Mouse (Mus musculus): Measurements from ENCODE around the gene Car14. TPM values are rescaled to one million over a fixed set of nuclear protein-coding genes. Genes with fewer than 3 reads are reported as not detected.

Car14 gene
- polyA plus RNA-seq, 1 experiment from 2014 or later, result 7.6 TPM

DNA sequence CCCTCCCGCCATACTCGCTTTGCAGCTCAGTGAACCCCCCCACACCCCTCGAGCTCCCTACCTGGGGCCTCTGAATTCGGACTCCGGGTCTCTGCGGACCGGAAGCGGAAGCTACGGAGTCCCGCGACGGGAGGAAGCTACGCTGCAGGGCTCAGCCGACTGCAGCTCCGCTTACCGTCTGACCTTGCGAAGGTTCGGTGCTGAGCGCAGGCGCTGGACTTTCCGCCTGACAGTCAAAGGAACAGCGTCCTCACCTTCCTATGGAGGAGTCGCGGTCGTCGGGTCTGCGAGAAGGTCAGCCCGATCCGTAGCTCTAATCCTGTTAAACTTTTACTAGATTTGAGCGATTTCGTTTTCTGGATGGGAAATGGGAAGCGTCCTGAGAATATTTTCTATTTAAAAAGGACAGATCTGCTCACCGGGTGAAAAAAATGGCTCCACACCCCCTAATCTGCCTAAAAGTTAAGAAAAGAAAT lies 33.1 kb downstream of the Car14 start, which contains the start of gene Mrps21:
TSS of gene Mrps21 (minus strand) at position 128 of the 476 bp plus-strand sequence.
- Histone ChIP-seq H3K4me1 (ENCODE audit: control insufficient read depth, insufficient read depth, low read length) (peaks cover 14% of the 10 kb centered on the region), H3K4me2 (ENCODE audit: low read length) (peak within 1 kb of the TSS; percentile 83), H3K9ac (ENCODE audit: low read depth, low read length) (peak within 1 kb of the TSS; percentile 76), H3K27ac (ENCODE audit: low read length) (peak within 1 kb of the TSS; percentile 82), H3K4me3 (ENCODE audit: low read depth, low read length) (peak within 1 kb of the TSS; percentile 75), H3K9me3 (replicated peaks; ENCODE audit: control insufficient read depth, low read length, poor library complexity, severe bottlenecking) (no peaks in the 10 kb centered on the region), H3K27me3 (ENCODE audit: control insufficient read depth, insufficient read depth, low read depth, low read length) (no peaks in the 10 kb centered on the region), H3K36me3 (ENCODE audit: control insufficient read depth, insufficient read depth, low read length) (no peaks in the 10 kb centered on the region)
- peak; percentile 97 for ATAC-seq
- WGBS, result under 1% methylated on average over 33 of the region's 33 CpGs

DNA sequence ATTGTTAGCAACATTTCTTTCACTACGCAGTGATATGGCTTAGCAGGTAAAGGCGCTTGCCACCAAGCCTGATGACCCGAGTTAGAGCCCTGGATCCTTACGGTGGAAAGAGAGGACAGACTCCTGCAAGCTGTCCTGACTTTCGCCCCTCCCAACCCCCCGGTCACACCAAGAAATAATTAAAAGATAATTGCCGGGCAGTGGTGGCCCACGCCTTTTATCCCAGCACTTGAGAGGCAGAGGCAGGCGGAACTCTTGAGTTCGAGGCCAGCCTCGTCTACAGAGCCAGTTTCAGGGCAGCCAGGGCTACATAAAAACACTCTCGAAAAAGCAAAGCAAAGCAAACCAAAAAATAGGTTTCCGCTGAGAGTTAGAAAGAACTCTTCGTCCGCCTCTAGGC lies 33.5 kb downstream of the Car14 start:
- Histone ChIP-seq H3K27ac (ENCODE audit: low read length) (peak overlapping the region; percentile 82), H3K4me1 (ENCODE audit: control insufficient read depth, insufficient read depth, low read length) (peaks cover 14% of the 10 kb centered on the region), H3K4me2 (ENCODE audit: low read length) (peak overlapping the region; percentile 83), H3K27me3 (ENCODE audit: control insufficient read depth, insufficient read depth, low read depth, low read length) (no peaks in the 10 kb centered on the region), H3K9me3 (replicated peaks; ENCODE audit: control insufficient read depth, low read length, poor library complexity, severe bottlenecking) (no peaks in the 10 kb centered on the region), H3K36me3 (ENCODE audit: control insufficient read depth, insufficient read depth, low read length) (no peaks in the 10 kb centered on the region), H3K9ac (ENCODE audit: low read depth, low read length) (peak overlapping the region; percentile 76), H3K4me3 (ENCODE audit: low read depth, low read length) (peak overlapping the region; percentile 75)
- 6% methylated on average over 15 of the region's 15 CpGs for WGBS
- ATAC-seq, result peak; percentile 25; the same call in 1 of the 2 replicates

GRCm38 (mm10) chr3:95867408-95867807 lies 37.1 kb downstream of the Car14 start:
- 93% methylated on average over 2 of the region's 2 CpGs for WGBS
- H3K36me3 ChIP-seq (ENCODE audit: control insufficient read depth, insufficient read depth, low read length), result peaks cover 13% of the 10 kb centered on the region

GRCm38 (mm10) chr3:95866071-95866470 lies 38.4 kb downstream of the Car14 start:
- Histone ChIP-seq H3K4me2 (ENCODE audit: low read length) (no peak overlapping the region), H3K27ac (ENCODE audit: low read length) (no peak overlapping the region), H3K4me3 (ENCODE audit: low read depth, low read length) (no peak overlapping the region), H3K27me3 (ENCODE audit: control insufficient read depth, insufficient read depth, low read depth, low read length) (no peaks in the 10 kb centered on the region), H3K36me3 (ENCODE audit: control insufficient read depth, insufficient read depth, low read length) (peaks cover 13% of the 10 kb centered on the region), H3K4me1 (ENCODE audit: control insufficient read depth, insufficient read depth, low read length) (peaks cover 5% of the 10 kb centered on the region; the same call in 1 of the 2 replicates), H3K9me3 (replicated peaks; ENCODE audit: control insufficient read depth, low read length, poor library complexity, severe bottlenecking) (no peaks in the 10 kb centered on the region), H3K9ac (ENCODE audit: low read depth, low read length) (no peak overlapping the region)
- WGBS, result 94% methylated on average over 5 of the region's 5 CpGs
- ATAC-seq, result no peak

More at GRCm38 (mm10) chr3:95867408-95867807, 37.1 kb downstream of the Car14 start:
- H3K4me2 ChIP-seq (ENCODE audit: low read length), result no peak overlapping the region
- no peak for ATAC-seq
- no peaks in the 10 kb centered on the region for H3K27me3 ChIP-seq (ENCODE audit: control insufficient read depth, insufficient read depth, low read depth, low read length)
- no peak overlapping the region for H3K4me3 ChIP-seq (ENCODE audit: low read depth, low read length)
- H3K9ac ChIP-seq (ENCODE audit: low read depth, low read length), result no peak overlapping the region
- peaks cover 10% of the 10 kb centered on the region for H3K4me1 ChIP-seq (ENCODE audit: control insufficient read depth, insufficient read depth, low read length)
- H3K9me3 ChIP-seq (replicated peaks; ENCODE audit: control insufficient read depth, low read length, poor library complexity, severe bottlenecking), result no peaks in the 10 kb centered on the region
- no peak overlapping the region for H3K27ac ChIP-seq (ENCODE audit: low read length)

DNA sequence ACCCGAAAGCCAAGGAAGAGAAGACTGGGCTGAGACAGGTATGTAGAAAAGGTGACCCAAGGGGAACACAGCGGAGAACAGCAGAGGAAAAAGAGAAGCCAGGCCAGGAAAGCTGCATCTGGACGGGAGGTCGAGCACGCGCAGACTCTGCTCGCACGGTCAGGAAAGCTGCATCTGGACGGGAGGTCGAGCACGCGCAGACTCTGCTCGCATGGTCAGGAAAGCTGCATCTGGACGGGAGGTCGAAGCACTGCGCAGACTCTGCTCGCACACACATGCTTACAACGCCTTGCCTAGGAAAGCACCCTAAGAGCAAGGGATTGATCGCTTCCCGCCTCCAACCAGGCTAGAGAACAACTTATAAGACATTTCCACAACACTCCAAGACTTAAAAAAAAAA lies 38.9 kb downstream of the Car14 start:
- Histone ChIP-seq H3K4me3 (ENCODE audit: low read depth, low read length) (no peak overlapping the region), H3K27me3 (ENCODE audit: control insufficient read depth, insufficient read depth, low read depth, low read length) (no peaks in the 10 kb centered on the region), H3K9me3 (replicated peaks; ENCODE audit: control insufficient read depth, low read length, poor library complexity, severe bottlenecking) (no peaks in the 10 kb centered on the region), H3K27ac (ENCODE audit: low read length) (no peak overlapping the region), H3K36me3 (ENCODE audit: control insufficient read depth, insufficient read depth, low read length) (peaks cover 13% of the 10 kb centered on the region), H3K4me1 (ENCODE audit: control insufficient read depth, insufficient read depth, low read length) (peaks cover 2% of the 10 kb centered on the region; the same call in 1 of the 2 replicates), H3K9ac (ENCODE audit: low read depth, low read length) (no peak overlapping the region), H3K4me2 (ENCODE audit: low read length) (no peak overlapping the region)
- ATAC-seq, result no peak
- 91% methylated on average over 20 of the region's 20 CpGs for WGBS

- no peak overlapping the region for H3K4me3 ChIP-seq (ENCODE audit: low read depth, low read length)
- H3K27ac ChIP-seq (ENCODE audit: low read length), result no peak overlapping the region
- H3K4me2 ChIP-seq (ENCODE audit: low read length), result no peak overlapping the region
- H3K27me3 ChIP-seq (ENCODE audit: control insufficient read depth, insufficient read depth, low read depth, low read length), result no peaks in the 10 kb centered on the region
- ATAC-seq, result no peak
- H3K9ac ChIP-seq (ENCODE audit: low read depth, low read length), result no peak overlapping the region
- peaks cover 13% of the 10 kb centered on the region for H3K36me3 ChIP-seq (ENCODE audit: control insufficient read depth, insufficient read depth, low read length)
- H3K9me3 ChIP-seq (replicated peaks; ENCODE audit: control insufficient read depth, low read length, poor library complexity, severe bottlenecking), result no peaks in the 10 kb centered on the region
- no peaks in the 10 kb centered on the region for H3K4me1 ChIP-seq (ENCODE audit: control insufficient read depth, insufficient read depth, low read length)
- 93% methylated on average over 5 of the region's 5 CpGs for WGBS
Measured at GRCm38 (mm10) chr3:95865050-95865449, 39.4 kb downstream of the Car14 start.

- no peaks in the 10 kb centered on the region for H3K4me1 ChIP-seq (ENCODE audit: control insufficient read depth, insufficient read depth, low read length)
- no peaks in the 10 kb centered on the region for H3K27me3 ChIP-seq (ENCODE audit: control insufficient read depth, insufficient read depth, low read depth, low read length)
- 84% methylated on average over 7 of the region's 7 CpGs for WGBS
- H3K9me3 ChIP-seq (replicated peaks; ENCODE audit: control insufficient read depth, low read length, poor library complexity, severe bottlenecking), result no peaks in the 10 kb centered on the region
- ATAC-seq, result no peak
- no peak overlapping the region for H3K27ac ChIP-seq (ENCODE audit: low read length)
- no peak overlapping the region for H3K9ac ChIP-seq (ENCODE audit: low read depth, low read length)
- H3K4me2 ChIP-seq (ENCODE audit: low read length), result no peak overlapping the region
- peaks cover 13% of the 10 kb centered on the region for H3K36me3 ChIP-seq (ENCODE audit: control insufficient read depth, insufficient read depth, low read length)
- H3K4me3 ChIP-seq (ENCODE audit: low read depth, low read length), result no peak overlapping the region
Measured at GRCm38 (mm10) chr3:95863578-95863977, 40.9 kb downstream of the Car14 start.

GRCm38 (mm10) chr3:95861796-95862195 lies 42.7 kb downstream of the Car14 start:
- no peak overlapping the region for H3K27ac ChIP-seq (ENCODE audit: low read length)
- no peak overlapping the region for H3K4me3 ChIP-seq (ENCODE audit: low read depth, low read length)
- H3K27me3 ChIP-seq (ENCODE audit: control insufficient read depth, insufficient read depth, low read depth, low read length), result no peaks in the 10 kb centered on the region
- ATAC-seq, result 0 out of 2 replicates have a peak, but pooled peaks have one; percentile 62
- 50% methylated on average over 2 of the region's 2 CpGs for WGBS
- H3K36me3 ChIP-seq (ENCODE audit: control insufficient read depth, insufficient read depth, low read length), result peaks cover 13% of the 10 kb centered on the region
- no peak overlapping the region for H3K4me2 ChIP-seq (ENCODE audit: low read length)
- no peak overlapping the region for H3K9ac ChIP-seq (ENCODE audit: low read depth, low read length)
- no peaks in the 10 kb centered on the region for H3K9me3 ChIP-seq (replicated peaks; ENCODE audit: control insufficient read depth, low read length, poor library complexity, severe bottlenecking)
- no peaks in the 10 kb centered on the region for H3K4me1 ChIP-seq (ENCODE audit: control insufficient read depth, insufficient read depth, low read length)

GRCm38 (mm10) chr3:95861216-95861615 lies 43.3 kb downstream of the Car14 start:
- Histone ChIP-seq H3K4me2 (ENCODE audit: low read length) (no peak overlapping the region), H3K27me3 (ENCODE audit: control insufficient read depth, insufficient read depth, low read depth, low read length) (no peaks in the 10 kb centered on the region), H3K27ac (ENCODE audit: low read length) (no peak overlapping the region), H3K9ac (ENCODE audit: low read depth, low read length) (no peak overlapping the region), H3K36me3 (ENCODE audit: control insufficient read depth, insufficient read depth, low read length) (peaks cover 13% of the 10 kb centered on the region), H3K4me3 (ENCODE audit: low read depth, low read length) (no peak overlapping the region), H3K9me3 (replicated peaks; ENCODE audit: control insufficient read depth, low read length, poor library complexity, severe bottlenecking) (no peaks in the 10 kb centered on the region), H3K4me1 (ENCODE audit: control insufficient read depth, insufficient read depth, low read length) (peaks cover under 1% of the 10 kb centered on the region; the same call in 1 of the 2 replicates)
- no peak for ATAC-seq
- 80% methylated on average over 10 of the region's 10 CpGs for WGBS

Data from midbrain, embryonic 16.5 days (tissue).